Mouse (Mus musculus): ENCODE data around the gene Xrcc1.

DNA sequence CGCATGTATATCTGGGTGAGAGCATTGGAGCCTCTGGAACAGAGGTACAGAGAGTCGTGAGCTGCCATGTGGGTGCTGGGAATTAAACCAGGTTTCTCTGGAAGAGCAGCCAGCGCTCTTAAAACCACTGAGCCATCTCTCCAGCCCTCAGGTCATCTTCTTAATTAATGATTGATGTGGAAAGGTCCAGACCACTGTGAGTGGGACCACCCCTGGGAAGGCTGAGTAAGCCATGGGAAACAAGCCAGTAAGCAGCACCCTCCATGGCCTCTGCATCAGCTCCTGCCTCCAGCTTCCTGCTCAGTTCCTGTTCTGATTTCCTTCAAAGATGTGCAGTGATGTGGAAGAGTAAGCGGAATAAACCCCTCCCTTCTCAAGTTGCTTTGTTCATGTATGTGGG, 46.1 kb downstream of the Xrcc1 start:
- TF ChIP-seq EP300 (IDR thresholded peaks at IDR 0.05; ENCODE audit: low read depth) (no peak), CTCF (IDR thresholded peaks at IDR 0.05; ENCODE audit: low read depth) (no peak)
